Mouse (Mus musculus): ENCODE results near the gene Zfp202. TPM values are rescaled to one million over a fixed set of nuclear protein-coding genes. Genes with fewer than 3 reads are reported as not detected.
A peak's percentile ranks its signal among the peaks of the same experiment; 100 is the strongest.
"Not testable (repeated sequence)": the region's sequence is repeated elsewhere in the genome, so short reads cannot be mapped to it uniquely, and the experiment has no call there.

Zfp202 gene
- polyA plus RNA-seq (2015; fragmentation: Nextera tagmentation; extraction: Ambion mirVana) = 6.8 and 7.7 TPM in 2 replicates

DNA sequence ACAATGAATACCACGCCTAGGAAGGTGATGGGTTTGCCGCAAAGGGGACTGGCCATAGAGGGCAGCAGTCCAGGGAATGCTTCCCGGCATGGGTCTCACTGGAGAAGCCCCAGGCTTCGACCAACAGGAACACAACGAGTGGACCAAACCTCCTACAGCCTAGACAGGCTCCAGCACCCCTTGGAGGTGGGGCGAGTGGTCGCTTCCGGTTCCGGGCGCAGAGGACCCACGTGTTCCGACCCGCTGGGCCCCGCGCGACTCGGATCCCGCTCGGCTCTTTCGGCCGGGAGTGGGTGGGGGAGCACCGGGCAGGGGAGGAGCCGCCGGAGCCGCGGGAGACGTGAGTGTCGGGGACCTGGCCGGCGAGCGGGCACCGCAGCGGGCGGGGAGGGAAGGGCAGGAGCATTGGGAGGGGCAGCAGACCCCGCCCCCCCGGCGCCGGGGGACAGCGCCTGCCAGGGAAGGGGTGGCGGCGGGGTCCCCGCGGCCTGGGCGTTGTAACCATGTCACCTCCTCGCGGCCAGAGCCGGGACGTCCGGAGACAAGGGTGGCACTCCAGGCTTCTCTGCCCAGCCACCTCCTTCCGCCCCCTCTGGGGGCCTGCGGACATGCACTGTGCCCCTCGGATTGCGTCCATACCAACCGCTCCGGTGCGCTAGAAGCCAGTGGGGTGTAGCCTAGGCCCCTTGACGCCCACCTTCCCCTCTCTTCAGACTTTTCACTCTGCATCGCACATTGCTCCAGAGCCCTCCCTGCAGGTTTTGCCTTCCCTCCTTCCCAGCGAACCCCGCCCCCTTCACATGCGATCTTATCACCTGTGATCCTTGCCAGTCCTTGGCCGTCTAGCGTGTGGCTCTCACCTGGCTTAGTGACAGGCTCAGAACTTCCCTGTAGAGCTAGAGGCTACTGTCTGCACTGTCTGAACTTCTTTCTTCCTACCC, at the start of gene Zfp202:
Gene Zfp202, plus strand, starts transcription at position 219 of the 941 bp plus-strand sequence.
- Histone ChIP-seq H3K4me1 (peaks cover 17% of the 10 kb centered on the region), H3K4me2 (replicated peaks) (peak within 1 kb of the TSS; percentile 83), H3K9ac (peak within 1 kb of the TSS; percentile 89), H3K27me3 (no peaks in the 10 kb centered on the region), H3K27ac (peak within 1 kb of the TSS; percentile 61; the same call in 1 of the 2 replicates), H3K9me3 (no peaks in the 10 kb centered on the region), H3K4me3 (peak within 1 kb of the TSS; percentile 84), H3K36me3 (peaks cover 8% of the 10 kb centered on the region; the same call in 1 of the 2 replicates)
- ATAC-seq (ENCODE audit: low FRiP score, low read depth) = peak; percentile 95
- WGBS = under 1% methylated on average over 61 of the region's 63 CpGs

DNA sequence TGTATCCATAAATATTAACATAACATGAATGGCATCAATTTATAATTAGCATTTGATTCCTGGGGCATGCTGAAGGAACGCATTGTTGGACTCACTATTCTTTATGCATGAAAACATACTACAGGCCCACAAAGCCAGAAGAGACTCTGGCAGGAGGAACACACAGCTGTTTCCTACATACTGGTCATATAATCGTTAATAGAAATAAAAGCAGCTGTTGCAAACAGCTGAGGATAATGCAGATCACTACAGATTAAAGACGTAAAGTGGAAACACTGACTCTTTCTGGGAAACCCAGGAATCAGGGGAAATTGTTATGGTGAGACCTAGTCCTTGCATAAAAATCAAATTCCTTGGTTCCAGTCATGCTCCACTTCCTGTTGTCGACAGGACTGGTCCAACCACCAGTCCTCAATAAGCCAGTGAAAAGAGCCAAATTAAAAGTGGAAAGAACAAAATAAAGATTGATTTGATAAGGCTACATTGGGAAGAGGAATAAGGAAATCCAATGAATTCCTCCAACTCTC, 36.9 kb upstream of the Zfp202 start:
- 56% methylated on average over 4 of the region's 4 CpGs for WGBS
- no peaks in the 10 kb centered on the region for H3K36me3 ChIP-seq
- ATAC-seq (ENCODE audit: low FRiP score, low read depth) = peak; percentile 67
- no peak overlapping the region for H3K4me2 ChIP-seq (replicated peaks)
- no peaks in the 10 kb centered on the region for H3K9me3 ChIP-seq
- H3K4me3 ChIP-seq = no peak overlapping the region
- H3K9ac ChIP-seq = no peak overlapping the region
- no peaks in the 10 kb centered on the region for H3K4me1 ChIP-seq
- no peak overlapping the region for H3K27ac ChIP-seq
- no peaks in the 10 kb centered on the region for H3K27me3 ChIP-seq

DNA sequence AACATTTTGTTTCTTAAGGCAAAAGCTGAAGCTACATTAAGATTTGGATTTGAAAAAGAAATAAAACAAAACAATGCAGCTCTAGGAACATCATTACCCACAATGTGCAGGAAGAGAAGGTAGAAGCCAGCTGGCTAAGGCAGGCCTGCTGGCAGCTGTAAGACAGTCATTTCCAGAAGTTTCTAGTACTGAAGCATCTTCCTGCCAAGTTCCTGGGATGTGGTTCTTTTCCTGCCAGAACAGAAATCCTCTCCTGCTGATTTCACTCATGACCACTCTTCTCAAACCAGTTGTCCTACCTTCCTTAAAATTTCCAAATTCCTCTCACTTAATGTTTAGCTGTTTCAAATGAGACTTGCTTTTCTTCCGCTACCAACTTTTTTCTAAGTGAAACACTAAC, 25.7 kb upstream of the Zfp202 start:
- WGBS = 95% methylated on average over 1 of the region's 1 CpGs
- H3K4me3 ChIP-seq = no peak overlapping the region
- no peaks in the 10 kb centered on the region for H3K27me3 ChIP-seq
- no peak overlapping the region for H3K4me2 ChIP-seq (replicated peaks)
- H3K9ac ChIP-seq = no peak overlapping the region
- no peak for ATAC-seq (ENCODE audit: low FRiP score, low read depth)
- no peaks in the 10 kb centered on the region for H3K36me3 ChIP-seq
- H3K9me3 ChIP-seq = no peaks in the 10 kb centered on the region
- no peak overlapping the region for H3K27ac ChIP-seq
- no peaks in the 10 kb centered on the region for H3K4me1 ChIP-seq

DNA sequence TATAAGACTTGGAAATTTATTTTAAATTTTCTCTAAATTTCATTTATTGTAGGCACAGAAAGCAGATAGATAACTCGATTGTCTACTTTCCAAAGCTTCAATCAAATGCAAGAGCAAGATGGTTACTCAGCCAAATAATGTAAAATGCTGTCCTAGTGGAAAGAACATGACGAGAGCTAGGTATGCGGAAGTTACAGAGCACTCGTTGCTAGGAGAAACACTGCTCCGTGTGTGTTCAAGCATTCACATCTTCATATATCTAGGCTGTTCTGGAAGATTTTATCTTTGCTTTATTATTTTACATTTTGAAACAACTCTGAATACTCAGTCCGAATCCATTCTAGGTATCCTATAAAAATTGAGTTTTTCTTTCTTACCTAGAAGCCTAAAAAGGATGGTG, 15.1 kb upstream of the Zfp202 start:
- no peak overlapping the region for H3K4me3 ChIP-seq
- no peaks in the 10 kb centered on the region for H3K9me3 ChIP-seq
- H3K4me1 ChIP-seq = no peaks in the 10 kb centered on the region
- WGBS = 83% methylated on average over 6 of the region's 6 CpGs
- no peaks in the 10 kb centered on the region for H3K36me3 ChIP-seq
- H3K9ac ChIP-seq = no peak overlapping the region
- no peak for ATAC-seq (ENCODE audit: low FRiP score, low read depth)
- no peaks in the 10 kb centered on the region for H3K27me3 ChIP-seq
- no peak overlapping the region for H3K4me2 ChIP-seq (replicated peaks)
- no peak overlapping the region for H3K27ac ChIP-seq

DNA sequence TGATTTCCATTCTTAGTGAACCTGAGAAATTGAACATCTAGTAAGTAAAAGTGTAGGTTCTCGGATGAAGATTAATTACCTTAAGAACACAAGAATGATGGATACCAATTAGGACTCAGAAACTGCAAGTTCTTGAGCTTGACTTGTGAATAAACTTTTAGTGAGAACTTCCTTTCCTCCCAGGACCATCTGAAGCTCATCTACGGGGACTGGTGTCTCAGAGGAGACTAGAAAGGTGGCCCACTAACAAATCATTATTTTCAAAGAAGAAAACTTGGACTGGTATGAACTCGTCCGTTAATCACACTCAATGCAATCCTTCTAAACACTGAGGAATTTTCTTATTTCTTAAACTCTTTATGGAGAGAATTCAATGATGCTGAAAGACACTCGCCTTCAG, 11.5 kb upstream of the Zfp202 start, which contains the start of gene Olfr986:
Gene Olfr986, plus strand, starts transcription at position 301 of the 400 bp plus-strand sequence.
- 88% methylated on average over 5 of the region's 5 CpGs for WGBS
- Histone ChIP-seq H3K4me1 (no peaks in the 10 kb centered on the region), H3K27me3 (no peaks in the 10 kb centered on the region), H3K9me3 (no peaks in the 10 kb centered on the region), H3K27ac (no peak within 1 kb of the TSS), H3K4me2 (replicated peaks) (no peak within 1 kb of the TSS), H3K4me3 (no peak within 1 kb of the TSS), H3K9ac (no peak within 1 kb of the TSS), H3K36me3 (no peaks in the 10 kb centered on the region)
- no peak for ATAC-seq (ENCODE audit: low FRiP score, low read depth)

DNA sequence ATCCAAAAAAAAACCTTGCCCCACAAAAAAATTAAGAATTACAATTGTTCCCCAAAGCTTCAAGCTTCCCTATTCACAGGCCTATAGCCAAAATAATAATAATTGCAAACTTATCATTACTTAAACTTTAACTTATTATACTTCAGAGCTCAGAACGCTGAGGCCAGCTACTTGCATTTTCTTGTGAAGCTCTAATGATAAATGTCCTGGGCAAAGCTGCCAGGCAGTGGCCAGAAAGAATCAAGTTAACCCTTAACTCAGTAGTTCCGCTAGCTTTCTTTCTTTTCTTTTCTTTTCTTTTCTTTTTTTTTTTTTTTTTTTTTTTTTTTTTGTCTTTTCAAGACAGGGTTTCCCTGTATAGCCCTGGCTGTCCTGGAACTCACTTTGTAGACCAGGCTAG, 7.0 kb upstream of the Zfp202 start:
- not testable (repeated sequence) for ATAC-seq (ENCODE audit: low FRiP score, low read depth); H3K4me2 ChIP-seq (replicated peaks)
- 80% methylated on average over 2 of the region's 2 CpGs for WGBS

DNA sequence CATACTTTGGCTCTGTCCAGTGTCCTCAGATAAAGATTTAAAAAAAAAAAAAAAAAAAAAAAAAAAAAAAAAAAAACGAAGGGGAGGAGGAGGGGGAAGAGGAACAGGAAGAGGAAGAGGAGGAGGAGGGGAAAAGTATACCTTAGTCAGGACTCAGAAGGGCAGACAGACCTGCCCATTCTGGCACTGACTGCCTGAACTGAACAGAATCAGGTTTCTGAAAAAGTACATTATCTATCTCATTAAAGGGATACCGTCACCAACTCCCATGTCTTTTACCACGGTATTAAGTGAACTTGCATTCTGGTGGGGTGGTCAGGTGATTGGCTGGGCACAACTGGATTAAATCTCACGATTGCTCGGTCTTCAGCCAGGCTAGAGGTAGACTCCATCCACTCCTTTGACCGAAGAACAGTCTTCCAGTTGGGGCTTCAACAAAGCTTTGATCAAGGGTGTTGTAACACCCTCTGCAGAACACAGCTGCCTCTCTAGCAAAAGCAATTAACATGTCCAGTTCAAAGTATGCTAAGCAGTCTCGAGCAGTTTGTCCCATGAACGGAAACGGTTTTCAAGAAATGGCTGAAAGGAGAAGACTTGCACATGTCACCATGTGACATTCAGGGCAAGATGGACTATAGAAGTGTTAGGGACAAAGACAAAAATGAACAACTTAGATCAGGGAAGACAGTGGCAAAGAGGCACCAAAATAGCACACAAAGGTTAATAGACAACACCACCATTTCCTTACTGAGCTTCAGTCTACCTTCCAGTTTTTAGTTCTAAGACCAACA, 835 bp upstream of the Zfp202 start:
- H3K36me3 ChIP-seq = no peaks in the 10 kb centered on the region
- H3K4me1 ChIP-seq = peaks cover 17% of the 10 kb centered on the region
- H3K4me3 ChIP-seq = peak overlapping the region; percentile 84
- H3K27ac ChIP-seq = no peak overlapping the region
- no peaks in the 10 kb centered on the region for H3K9me3 ChIP-seq
- 93% methylated on average over 8 of the region's 9 CpGs for WGBS
- peak overlapping the region; percentile 83 for H3K4me2 ChIP-seq (replicated peaks)
- no peaks in the 10 kb centered on the region for H3K27me3 ChIP-seq
- H3K9ac ChIP-seq = peak overlapping the region; percentile 89; the same call in 1 of the 2 replicates
- no peak for ATAC-seq (ENCODE audit: low FRiP score, low read depth)

More for the DNA sequence above, 7.0 kb upstream of the Zfp202 start:
- not testable (repeated sequence) for H3K9me3 ChIP-seq, H3K36me3 ChIP-seq, H3K9ac ChIP-seq, H3K4me1 ChIP-seq, H3K27me3 ChIP-seq, H3K27ac ChIP-seq, H3K4me3 ChIP-seq

DNA sequence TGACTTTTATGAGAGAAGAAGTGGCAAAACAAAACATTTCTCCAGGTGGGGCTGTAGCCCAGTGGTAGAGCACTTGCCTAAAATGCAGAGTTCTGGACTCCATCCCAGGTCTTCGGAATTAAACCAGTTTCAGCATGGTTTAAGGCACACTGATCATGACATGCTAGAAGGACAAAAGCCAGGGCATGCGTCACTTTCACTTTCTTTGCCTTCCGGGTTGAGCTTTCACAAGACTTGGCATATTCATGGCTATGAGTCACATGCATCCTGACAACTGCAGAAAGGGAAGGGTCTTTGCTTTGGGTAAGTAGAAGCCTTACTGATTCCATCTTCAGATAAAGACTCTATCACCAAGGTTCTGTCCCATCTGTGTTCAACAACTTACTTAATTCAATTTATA, 3.9 kb downstream of the Zfp202 start:
- H3K4me2 ChIP-seq (replicated peaks) = no peak overlapping the region
- no peak overlapping the region for H3K27ac ChIP-seq
- H3K27me3 ChIP-seq = no peaks in the 10 kb centered on the region
- ATAC-seq (ENCODE audit: low FRiP score, low read depth) = no peak
- peaks cover 16% of the 10 kb centered on the region for H3K36me3 ChIP-seq
- H3K9ac ChIP-seq = no peak overlapping the region
- peaks cover 12% of the 10 kb centered on the region for H3K4me1 ChIP-seq
- WGBS = 88% methylated on average over 3 of the region's 3 CpGs
- H3K9me3 ChIP-seq = no peaks in the 10 kb centered on the region
- no peak overlapping the region for H3K4me3 ChIP-seq

DNA sequence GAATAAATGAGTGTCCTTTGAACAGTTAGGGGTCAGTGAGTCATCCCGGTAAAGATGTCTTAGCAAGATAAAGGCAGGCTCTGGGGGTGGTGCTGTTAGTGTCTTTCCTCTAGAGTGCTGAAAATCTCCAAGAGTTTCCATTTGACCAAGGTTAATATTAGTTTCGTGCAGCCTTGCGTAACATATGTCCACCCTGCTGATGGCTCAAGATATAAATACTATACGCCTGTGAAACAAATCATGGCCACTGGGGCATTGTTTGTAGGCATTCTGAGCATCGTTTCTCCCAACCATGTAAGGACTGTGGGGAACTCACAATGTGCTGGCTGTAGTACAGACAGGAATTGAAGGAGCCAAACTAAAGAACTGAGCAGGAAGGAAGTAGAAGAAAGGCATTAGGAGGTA, 14.4 kb downstream of the Zfp202 start:
- 87% methylated on average over 5 of the region's 5 CpGs for WGBS
- Histone ChIP-seq H3K4me1 (no peaks in the 10 kb centered on the region), H3K27ac (no peak overlapping the region)

DNA sequence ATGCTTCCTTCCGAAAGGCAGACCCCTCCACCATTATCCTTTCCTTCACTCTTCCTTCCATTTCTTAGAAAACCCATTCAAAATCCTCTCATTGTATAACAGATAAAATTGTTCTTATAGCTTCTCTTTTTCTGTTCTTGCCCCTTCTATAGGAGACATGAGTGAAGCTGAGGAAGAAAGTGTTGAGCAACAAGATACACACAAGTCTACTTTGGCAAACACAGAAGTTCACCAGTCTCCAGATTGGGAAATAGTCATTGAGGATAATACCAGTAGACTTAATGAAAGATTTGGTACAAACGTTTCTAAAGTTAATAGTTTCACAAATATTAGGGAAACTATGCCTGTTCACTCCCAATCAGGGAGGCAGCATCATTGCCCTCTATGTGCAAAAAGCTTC, 18.6 kb downstream of the Zfp202 start:
- WGBS = 90% methylated on average over 2 of the region's 2 CpGs
- Histone ChIP-seq H3K4me1 (no peaks in the 10 kb centered on the region), H3K36me3 (peaks cover 68% of the 10 kb centered on the region), H3K27me3 (no peaks in the 10 kb centered on the region), H3K27ac (no peak overlapping the region), H3K4me3 (no peak overlapping the region), H3K4me2 (replicated peaks) (no peak overlapping the region), H3K9ac (no peak overlapping the region), H3K9me3 (no peaks in the 10 kb centered on the region)
- ATAC-seq (ENCODE audit: low FRiP score, low read depth) = no peak

More for the DNA sequence above, 14.4 kb downstream of the Zfp202 start:
- Histone ChIP-seq H3K4me2 (replicated peaks) (no peak overlapping the region), H3K36me3 (peaks cover 51% of the 10 kb centered on the region), H3K9me3 (no peaks in the 10 kb centered on the region), H3K9ac (no peak overlapping the region), H3K4me3 (no peak overlapping the region), H3K27me3 (no peaks in the 10 kb centered on the region)
- no peak for ATAC-seq (ENCODE audit: low FRiP score, low read depth)

DNA sequence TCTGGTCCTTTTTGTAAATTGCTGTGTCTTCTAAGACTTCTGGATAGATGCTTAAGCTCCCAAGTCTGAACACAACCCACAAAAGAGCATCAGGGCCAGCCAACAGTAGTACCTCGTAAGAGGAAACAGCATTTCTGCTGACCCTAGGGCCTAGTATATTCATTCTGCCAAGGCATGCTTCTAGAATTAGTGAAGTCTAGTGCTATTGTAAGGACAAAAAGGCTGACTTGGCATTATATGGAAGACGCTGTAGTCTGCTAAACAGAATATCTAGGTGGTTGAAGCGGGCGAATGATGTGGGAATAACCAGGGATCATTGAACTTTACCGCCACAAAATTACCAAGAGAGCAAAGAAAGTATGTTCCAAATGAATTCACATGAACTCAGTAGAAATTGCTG, 21.9 kb downstream of the Zfp202 start:
- H3K27me3 ChIP-seq = no peaks in the 10 kb centered on the region
- H3K4me1 ChIP-seq = no peaks in the 10 kb centered on the region
- H3K36me3 ChIP-seq = peaks cover 44% of the 10 kb centered on the region
- H3K27ac ChIP-seq = no peak overlapping the region
- ATAC-seq (ENCODE audit: low FRiP score, low read depth) = no peak
- H3K9ac ChIP-seq = no peak overlapping the region
- no peaks in the 10 kb centered on the region for H3K9me3 ChIP-seq
- WGBS = 89% methylated on average over 5 of the region's 5 CpGs
- no peak overlapping the region for H3K4me2 ChIP-seq (replicated peaks)
- H3K4me3 ChIP-seq = no peak overlapping the region

DNA sequence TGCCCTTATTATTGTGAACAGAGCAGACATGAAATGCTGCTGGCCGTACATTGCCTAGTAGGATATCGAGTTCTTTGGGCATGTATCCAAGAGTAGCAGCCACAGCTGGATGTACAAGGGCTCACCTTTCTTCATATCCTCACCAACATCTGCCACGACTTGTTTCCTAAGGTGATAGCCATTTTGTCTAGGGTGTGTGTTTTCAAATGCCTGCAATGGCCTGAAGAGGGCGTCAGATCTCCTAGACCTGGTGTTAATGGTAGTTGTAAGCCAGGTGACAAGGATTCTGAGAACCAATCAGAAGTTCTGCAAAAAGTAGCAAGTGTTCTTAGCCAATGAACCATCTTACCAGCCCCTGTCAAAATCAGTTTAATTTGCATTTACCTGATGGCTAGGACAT, 24.5 kb downstream of the Zfp202 start:
- 69% methylated on average over 4 of the region's 4 CpGs for WGBS

More for the DNA sequence above, 24.5 kb downstream of the Zfp202 start:
- Histone ChIP-seq H3K9me3 (no peaks in the 10 kb centered on the region), H3K4me2 (replicated peaks) (no peak overlapping the region), H3K4me3 (no peak overlapping the region), H3K36me3 (peaks cover 19% of the 10 kb centered on the region), H3K27me3 (no peaks in the 10 kb centered on the region), H3K9ac (no peak overlapping the region), H3K27ac (no peak overlapping the region), H3K4me1 (no peaks in the 10 kb centered on the region)
- no peak for ATAC-seq (ENCODE audit: low FRiP score, low read depth)

All from limb, embryonic 13.5 days (tissue).